30 mouse cellular contexts compared by ENCODE assay signal in genomic region chr6:113396270-113397030, GRCm38 (mm10). TPM values are rescaled to one million over a fixed set of nuclear protein-coding genes. Genes with fewer than 3 reads are reported as not detected.
DNase-seq lines count a peak whose midpoint lies in the region; ATAC-seq and TF ChIP-seq lines count a peak whose summit lies in the region.
"Had no signal": no experiment of that assay in that cellular context is flagged by ENCODE, and none has a peak within 500 bp of the region (broad histone marks: within the 10 kb centered on the region; RNA-seq: fewer than 3 reads in every experiment).

No protein-coding gene starts in this region.

- H3K27me3 ChIP-seq in intestine, postnatal 0 days (replicated peaks; ENCODE audit: control insufficient read depth, insufficient read depth, low read length), result no peaks in the 10 kb centered on the region
- 0 out of 2 replicates have a peak, but pooled peaks cover 7% of the 10 kb centered on the region for H3K27me3 ChIP-seq in hindbrain, embryonic 10.5 days (ENCODE audit: insufficient read depth, poor library complexity, severe bottlenecking)
- H3K27me3 ChIP-seq: forebrain, embryonic 12.5 days; forebrain, embryonic 15.5 days had no signal

- H3K4me1 ChIP-seq in ES-E14 (ENCODE audit: control insufficient read depth in 2 of 2, insufficient read depth in 2 of 2, low read length in 2 of 2, poor library complexity in 1 of 2), result peaks cover 5 to 10% of the 10 kb centered on the region in 2 experiments; a peak in 3 of 4 replicates
- H3K4me1 ChIP-seq in intestine, postnatal 0 days (replicated peaks; ENCODE audit: control insufficient read depth, insufficient read depth, low read length), result no peaks in the 10 kb centered on the region; the same call in 1 of the 2 replicates
- H3K4me1 ChIP-seq in hindbrain, embryonic 10.5 days (replicated peaks), result peaks cover 25% of the 10 kb centered on the region

- no peak overlapping the region for H3K4me2 ChIP-seq in intestine, postnatal 0 days (replicated peaks; ENCODE audit: low read depth)
- H3K4me2 ChIP-seq: embryonic facial prominence, embryonic 13.5 days; forebrain, embryonic 12.5 days; forebrain, embryonic 15.5 days; heart, embryonic 11.5 days; hindbrain, embryonic 14.5 days had no signal

- no peak for TF ChIP-seq CTCF in intestine, postnatal 0 days (IDR thresholded peaks at IDR 0.05; ENCODE audit: low read depth)

- in situ Hi-C loops in ES-E14 (cut with MboI; ENCODE audit: low sequenced_read_pairs in 2 of 2, unreplicated experiment in 2 of 2), result no loop called here

- no peak overlapping the region for H3K4me3 ChIP-seq in ES-E14 (ENCODE audit: insufficient read depth in 1 of 2, low read depth in 1 of 2, low read length in 2 of 2, poor library complexity in 1 of 2, severe bottlenecking in 1 of 2)
- no peak overlapping the region for H3K4me3 ChIP-seq in intestine, postnatal 0 days (ENCODE audit: low read depth, low read length)
- H3K4me3 ChIP-seq in hindbrain, embryonic 10.5 days, result no peak overlapping the region
- H3K4me3 ChIP-seq: embryonic facial prominence, embryonic 10.5 days; embryonic facial prominence, embryonic 13.5 days; erythroblast, embryonic 14.5 days; forebrain, embryonic 12.5 days; forebrain, embryonic 15.5 days had no signal

- no peaks in the 10 kb centered on the region for H3K36me3 ChIP-seq in ES-E14 (ENCODE audit: control insufficient read depth, insufficient read depth, low read length, poor library complexity, severe bottlenecking)
- H3K36me3 ChIP-seq in intestine, postnatal 0 days (ENCODE audit: control insufficient read depth, insufficient read depth), result peaks cover 16% of the 10 kb centered on the region; the same call in 1 of the 2 replicates
- peaks cover 47% of the 10 kb centered on the region for H3K36me3 ChIP-seq in hindbrain, embryonic 10.5 days

- WGBS in intestine, postnatal 0 days, result 56% methylated on average over 10 of the region's 10 CpGs
- 86% methylated on average over 10 of the region's 10 CpGs for WGBS in hindbrain, embryonic 10.5 days

- peak overlapping the region; percentile 49; the same call in 1 of the 2 replicates for H3K27ac ChIP-seq in ES-E14 (ENCODE audit: insufficient read depth, low read depth, low read length, poor library complexity, severe bottlenecking)
- no peak overlapping the region for H3K27ac ChIP-seq in intestine, postnatal 0 days (ENCODE audit: low read depth, low read length)
- no peak overlapping the region for H3K27ac ChIP-seq in hindbrain, embryonic 10.5 days
- H3K27ac ChIP-seq: embryonic facial prominence, embryonic 10.5 days; embryonic facial prominence, embryonic 13.5 days; forebrain, embryonic 12.5 days; forebrain, embryonic 15.5 days; hindbrain, embryonic 14.5 days; hindbrain, postnatal 0 days had no signal

- no peaks in the 10 kb centered on the region for H3K9me3 ChIP-seq in ES-E14 (ENCODE audit: control insufficient read depth, insufficient read depth, low read depth, low read length)
- no peaks in the 10 kb centered on the region for H3K9me3 ChIP-seq in intestine, postnatal 0 days (ENCODE audit: control insufficient read depth)
- H3K9me3 ChIP-seq in hindbrain, embryonic 10.5 days, result no peaks in the 10 kb centered on the region
- H3K9me3 ChIP-seq: embryonic facial prominence, embryonic 10.5 days; embryonic facial prominence, embryonic 13.5 days; forebrain, embryonic 12.5 days; forebrain, embryonic 15.5 days had no signal

- no peak overlapping the region; the same call in 1 of the 2 replicates for H3K9ac ChIP-seq in ES-E14 (ENCODE audit: insufficient read depth, low read depth, low read length, poor library complexity, severe bottlenecking)
- no peak overlapping the region for H3K9ac ChIP-seq in intestine, postnatal 0 days (ENCODE audit: low read depth, low read length)
- H3K9ac ChIP-seq: embryonic facial prominence, embryonic 13.5 days; forebrain, embryonic 12.5 days; forebrain, embryonic 15.5 days; hindbrain, embryonic 14.5 days had no signal

- peak; percentile 85 for DNase-seq in heart, adult 11 months
- DNase-seq in heart, postnatal 4 days, result no peak
- peak; percentile 56 for DNase-seq in ES-E14 (ENCODE audit: low read depth, low spot score)
- DNase-seq in hindbrain, embryonic 10.5 days (ENCODE audit: low spot score), result no peak
- no peak for DNase-seq in cerebellum, adult 18-20 months
- DNase-seq: adrenal gland, adult 2 months; adrenal gland, postnatal 14 days; cerebellum, adult 11 months; cerebellum, adult 8-10 months; cerebellum, postnatal 10 days; cerebellum, postnatal 36 days; embryo, embryonic 11 days; gastrocnemius, postnatal 10 days; gastrocnemius, postnatal 36 days; kidney, adult 18-20 months had no signal

- peak; percentile 55 for ATAC-seq in intestine, postnatal 0 days
- ATAC-seq: forebrain, embryonic 15.5 days; hindbrain, postnatal 0 days; inflammation-experienced regulatory T-cells, adult 6 months had no signal

TF ChIP-seq in ES-E14, 5 proteins besides CTCF, POLR2A, EP300 and RAD21:
- TF ChIP-seq CHD2 (IDR thresholded peaks at IDR 0.05; ENCODE audit: low read depth, low read length), result no peak
- TF ChIP-seq HCFC1 (IDR thresholded peaks at IDR 0.05; ENCODE audit: borderline replicate concordance, insufficient read depth, low read length), result no peak

RNA-seq across cellular contexts. Expression of gene Ttll3, which starts 7.4 kb away (rescaled TPM):
- total RNA-seq in heart, postnatal 4 days (2021), result 1 to 10 TPM; 1.7 to 2.7 TPM
- 5.3 and 6.9 TPM in 2 replicates for total RNA-seq in ES-E14 (2012; rRNA removed)
- 1.4 and 1.6 TPM in 2 replicates for polyA plus RNA-seq in intestine, postnatal 0 days (2015; fragmentation: Nextera tagmentation; extraction: Ambion mirVana)
- 5.3 and 7.4 TPM in 2 replicates for polyA plus RNA-seq in hindbrain, embryonic 10.5 days (2016; fragmentation: Nextera tagmentation; extraction: Ambion mirVana)

RNA-seq across cellular contexts. Expression of gene Arpc4, which starts 18.5 kb away (rescaled TPM):
- 100 to 1,000 TPM; 142 to 143 TPM for total RNA-seq in heart, postnatal 4 days (2021)
- total RNA-seq in ES-E14 (2012; rRNA removed), result 217 and 227 TPM in 2 replicates
- 409 and 418 TPM in 2 replicates for polyA plus RNA-seq in intestine, postnatal 0 days (2015; fragmentation: Nextera tagmentation; extraction: Ambion mirVana)
- 393 and 423 TPM in 2 replicates for polyA plus RNA-seq in hindbrain, embryonic 10.5 days (2016; fragmentation: Nextera tagmentation; extraction: Ambion mirVana)

RNA-seq across cellular contexts. Expression of gene Tada3, which starts 18.8 kb away (rescaled TPM):
- total RNA-seq in heart, postnatal 4 days (2021), result 10 to 100 TPM; 23.8 to 26.0 TPM
- 31.7 and 35.3 TPM in 2 replicates for total RNA-seq in ES-E14 (2012; rRNA removed)
- 19.7 and 23.5 TPM in 2 replicates for polyA plus RNA-seq in intestine, postnatal 0 days (2015; fragmentation: Nextera tagmentation; extraction: Ambion mirVana)
- polyA plus RNA-seq in hindbrain, embryonic 10.5 days (2016; fragmentation: Nextera tagmentation; extraction: Ambion mirVana), result 63.1 and 63.9 TPM in 2 replicates

RNA-seq across cellular contexts. Expression of gene Rpusd3, which starts 22.7 kb away (rescaled TPM):
- 1 to 10 TPM; 7.1 to 7.9 TPM for total RNA-seq in heart, postnatal 4 days (2021)
- total RNA-seq in ES-E14 (2012; rRNA removed), result 34.5 and 42.3 TPM in 2 replicates
- 21.5 and 23.9 TPM in 2 replicates for polyA plus RNA-seq in intestine, postnatal 0 days (2015; fragmentation: Nextera tagmentation; extraction: Ambion mirVana)
- 34.9 and 36.3 TPM in 2 replicates for polyA plus RNA-seq in hindbrain, embryonic 10.5 days (2016; fragmentation: Nextera tagmentation; extraction: Ambion mirVana)

RNA-seq across cellular contexts. Expression of gene Cidec, which starts 39.1 kb away (rescaled TPM):
- total RNA-seq in heart, postnatal 4 days (2021), result 1 to 10 TPM; 1.8 to 2.3 TPM
- 0.42 and 0.45 TPM in 2 replicates for total RNA-seq in ES-E14 (2012; rRNA removed)
- 231 and 259 TPM in 2 replicates for polyA plus RNA-seq in intestine, postnatal 0 days (2015; fragmentation: Nextera tagmentation; extraction: Ambion mirVana)
- not detected in 2 replicates for polyA plus RNA-seq in hindbrain, embryonic 10.5 days (2016; fragmentation: Nextera tagmentation; extraction: Ambion mirVana)
- total RNA-seq: granulocyte monocyte progenitor cell, adult 5-6 weeks; hindbrain, postnatal 0 days had no signal
- polyA plus RNA-seq: cortical plate, adult 2 months; embryonic facial prominence, embryonic 10.5 days; embryonic facial prominence, embryonic 13.5 days; erythroblast, embryonic 14.5 days; forebrain, embryonic 12.5 days; forebrain, embryonic 15.5 days; heart, embryonic 11.5 days; heart, embryonic 14.5 days; heart, postnatal 0 days; hindbrain, embryonic 11.5 days; hindbrain, embryonic 14.5 days; hindbrain, postnatal 0 days; inflammation-experienced regulatory T-cells, adult 6 months had no signal

Comparison
In these comparisons a context has a peak if more than half of its experiments do, and no peak if none do; other contexts are left out.
1. DNase-seq: peak in heart, adult 11 months (single experiment) and ES-E14 (single experiment); none in heart, postnatal 4 days (single experiment), hindbrain, embryonic 10.5 days (single experiment) and cerebellum, adult 18-20 months (0 of 2).